Mouse (Mus musculus): ENCODE data around the gene Scd1.

Scd1 gene

GRCm38 (mm10) chr19:44407341-44408222 lies at the start of gene Scd1:
Gene Scd1 (minus strand): TSS chr19:44407879.
- peak; percentile 71 for DNase-seq

DNA sequence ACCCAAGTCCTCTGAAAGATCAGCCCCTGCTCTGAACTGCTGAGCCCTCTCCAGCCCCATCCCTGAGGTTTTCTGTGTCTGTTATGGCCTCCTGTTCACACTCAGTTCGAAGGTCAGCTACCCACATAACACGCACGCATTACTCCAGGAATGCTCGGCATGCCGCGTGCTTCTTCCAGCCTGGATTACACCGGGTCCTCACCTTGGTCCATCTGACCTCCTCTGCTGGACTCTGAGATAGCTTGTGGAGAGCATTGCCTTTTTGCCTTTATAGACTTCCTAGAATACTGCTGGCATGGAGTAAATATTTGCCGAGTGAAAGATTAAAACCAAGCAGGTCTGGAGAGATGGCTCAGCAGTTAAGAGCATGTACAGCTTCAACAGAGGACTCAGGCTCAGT lies 47.7 kb upstream of the Scd1 start:
- DNase-seq = no peak

DNA sequence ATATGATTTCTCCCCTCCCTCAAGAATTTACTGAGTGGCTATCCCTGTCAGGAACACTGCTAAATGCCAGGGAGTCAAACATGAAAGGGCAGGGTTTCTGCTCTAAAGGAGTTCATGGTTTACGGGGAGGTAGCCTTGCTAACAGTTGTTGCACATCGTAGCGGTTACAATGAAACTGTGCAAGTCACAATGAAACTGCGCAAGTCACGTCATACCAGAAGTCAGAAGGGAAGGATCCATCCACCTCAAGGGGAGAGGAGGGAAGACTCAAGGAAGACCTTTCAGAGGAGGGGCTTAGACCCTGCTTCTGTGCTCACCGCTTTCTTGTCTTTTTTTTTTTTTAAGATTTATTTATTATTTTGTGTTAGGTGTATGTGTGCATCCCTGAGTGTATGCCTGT lies 47.2 kb upstream of the Scd1 start:
- DNase-seq = no peak

DNA sequence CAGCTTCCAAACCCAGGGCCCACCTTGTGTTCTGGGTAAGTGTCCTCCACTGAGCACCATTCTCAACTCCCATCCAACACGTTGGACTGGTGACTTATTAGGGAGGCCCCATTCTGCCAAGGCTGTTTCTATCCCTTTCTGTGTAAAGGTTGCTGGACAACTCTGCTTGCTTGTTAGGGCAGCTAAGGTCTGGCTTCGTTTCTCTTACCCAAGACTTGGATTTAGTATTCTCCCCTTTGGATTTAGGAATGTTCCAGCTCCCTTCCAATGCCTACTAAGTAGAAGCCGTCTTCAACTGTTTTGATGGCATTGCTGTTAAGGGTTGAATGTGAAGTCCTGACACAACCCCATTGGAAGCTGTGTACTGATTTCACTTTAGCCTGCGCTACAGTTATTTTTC lies 40.2 kb upstream of the Scd1 start:
- DNase-seq = no peak

DNA sequence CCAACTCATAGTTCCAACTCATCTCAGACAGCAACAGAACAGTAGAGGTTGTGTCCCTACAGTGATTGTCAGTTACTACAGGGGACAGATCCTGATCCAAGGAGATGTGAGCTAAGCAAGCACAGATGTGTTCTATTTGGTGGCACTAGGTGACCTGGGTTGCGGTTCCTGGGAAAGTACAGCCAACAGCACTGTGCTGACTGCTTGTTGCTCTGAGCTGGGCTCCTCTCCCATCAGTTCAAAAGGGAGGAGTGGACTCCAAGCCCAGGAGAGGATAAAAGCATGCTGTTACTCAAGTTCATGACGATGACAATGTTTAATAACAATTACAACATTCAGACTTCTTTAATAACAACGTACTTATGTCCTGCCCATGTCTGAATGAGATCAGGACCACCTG lies 38.1 kb upstream of the Scd1 start:
- no peak for DNase-seq

- DNase-seq = no peak
These were observed 31.6 kb upstream of the Scd1 start for GRCm38 (mm10) chr19:44439302-44439701.

GRCm38 (mm10) chr19:44437975-44438374 lies 30.3 kb upstream of the Scd1 start:
- no peak for DNase-seq

- DNase-seq = no peak
These were observed 24.4 kb upstream of the Scd1 start for GRCm38 (mm10) chr19:44432084-44432483.

DNA sequence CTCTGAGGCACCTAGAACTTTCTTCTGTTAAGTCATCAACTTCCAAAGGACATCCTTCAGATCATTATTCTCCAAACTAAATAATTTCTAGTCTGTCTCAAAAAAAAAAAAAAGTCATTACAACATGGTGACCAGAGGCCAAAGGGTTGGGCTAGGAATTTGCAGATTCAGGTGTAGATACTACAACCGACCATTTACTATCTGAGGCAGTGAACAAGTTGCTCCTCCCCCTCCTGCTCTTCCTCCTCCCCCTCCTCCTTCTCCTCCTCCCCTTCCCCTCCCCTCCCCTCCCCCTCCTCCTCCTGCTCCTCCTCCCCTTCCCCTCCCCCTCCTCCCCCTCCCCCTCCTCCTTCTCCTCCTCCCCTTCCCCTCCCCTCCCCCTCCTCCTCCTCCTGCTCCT lies 20.0 kb upstream of the Scd1 start:
- DNase-seq = no peak

GRCm38 (mm10) chr19:44422051-44422631 lies 14.5 kb upstream of the Scd1 start:
- DNase-seq = no peak

DNA sequence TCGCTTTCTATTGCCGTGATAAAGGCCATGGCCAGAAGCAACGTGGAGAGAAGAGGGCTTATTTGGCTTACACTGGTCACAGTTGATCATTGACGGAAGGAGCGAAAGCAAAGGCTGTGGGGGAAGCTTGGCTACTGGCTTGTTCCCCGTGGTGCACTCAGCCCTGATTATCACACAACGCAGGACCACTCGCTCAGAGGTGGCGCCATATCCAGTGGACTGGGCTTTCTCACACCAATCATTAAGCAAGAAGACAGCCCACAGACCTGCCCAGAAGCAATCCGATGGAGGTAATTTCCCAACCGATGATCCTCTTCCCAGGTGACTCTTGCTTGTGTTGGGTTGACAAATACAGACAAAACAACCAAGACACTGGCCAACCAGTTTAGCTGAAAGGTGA lies 11.9 kb upstream of the Scd1 start:
- no peak for DNase-seq

GRCm38 (mm10) chr19:44418945-44419344 lies 11.3 kb upstream of the Scd1 start:
- peak; percentile 45 for DNase-seq

GRCm38 (mm10) chr19:44418544-44418943 lies 10.9 kb upstream of the Scd1 start:
- DNase-seq = no peak

DNA sequence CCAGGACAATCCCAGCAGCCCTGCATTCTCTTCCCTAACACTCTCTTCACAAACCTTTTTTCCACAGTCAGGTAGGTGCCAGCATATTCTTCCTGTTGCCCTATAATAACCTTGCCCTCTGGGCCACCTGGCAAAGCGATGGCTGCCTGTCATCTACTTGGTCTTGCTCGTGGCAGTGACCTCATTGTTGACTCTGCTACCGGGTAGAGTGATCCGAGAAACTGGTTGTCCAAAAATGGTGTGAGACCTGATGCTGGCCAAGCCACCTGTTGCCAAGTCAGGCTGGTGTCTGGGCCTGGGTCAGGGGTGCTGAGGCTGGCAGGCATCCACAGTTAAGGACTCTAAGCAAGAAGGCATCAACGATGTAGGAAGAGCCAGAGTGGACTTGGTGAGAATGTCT lies 10.4 kb upstream of the Scd1 start:
- DNase-seq = no peak

- no peak for DNase-seq
These were observed 9.8 kb upstream of the Scd1 start for GRCm38 (mm10) chr19:44417448-44417847.

DNA sequence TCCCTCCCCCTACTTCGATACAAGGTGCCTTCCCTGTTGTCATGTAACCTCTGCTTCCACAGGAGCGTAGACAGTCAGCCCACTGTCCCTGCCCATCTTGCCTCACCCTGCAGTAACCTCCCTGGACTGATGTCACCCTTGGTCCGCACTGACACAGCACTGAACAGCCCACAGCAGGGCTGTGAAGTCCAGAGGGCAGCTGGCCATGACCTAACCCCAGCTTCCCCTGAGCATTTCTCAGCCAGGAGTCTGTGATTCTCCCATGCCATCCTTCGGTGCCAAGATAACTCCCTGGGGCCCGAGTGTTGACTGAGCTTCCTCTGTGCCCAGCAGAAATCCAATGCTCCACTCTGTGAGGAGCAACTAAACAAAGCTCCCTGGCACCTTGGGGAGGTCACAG lies 8.6 kb upstream of the Scd1 start:
- DNase-seq = no peak

DNA sequence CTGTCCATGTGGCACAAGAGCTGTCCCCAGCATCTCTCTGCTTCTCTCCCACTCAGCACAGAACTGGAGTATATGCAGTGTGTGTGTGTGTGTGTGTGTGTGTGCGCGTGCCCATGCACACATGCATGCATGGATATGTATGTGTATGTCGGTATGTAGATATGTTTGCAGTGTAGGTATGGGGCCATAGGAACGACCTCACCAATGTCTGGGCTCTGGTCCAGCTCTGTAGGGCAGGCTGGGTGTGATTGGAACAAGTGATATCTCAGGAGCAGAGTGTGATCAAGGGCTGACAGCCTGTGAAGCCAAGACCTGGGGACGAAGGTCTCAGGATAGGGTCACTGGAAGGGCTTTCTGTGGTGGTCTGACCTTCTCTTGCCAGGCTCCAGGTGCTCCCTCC lies 7.8 kb upstream of the Scd1 start:
- DNase-seq = no peak

GRCm38 (mm10) chr19:44410269-44410992 lies 2.8 kb upstream of the Scd1 start:
- no peak for DNase-seq

GRCm38 (mm10) chr19:44408595-44408994 lies 916 bp upstream of the Scd1 start:
- DNase-seq = no peak

DNA sequence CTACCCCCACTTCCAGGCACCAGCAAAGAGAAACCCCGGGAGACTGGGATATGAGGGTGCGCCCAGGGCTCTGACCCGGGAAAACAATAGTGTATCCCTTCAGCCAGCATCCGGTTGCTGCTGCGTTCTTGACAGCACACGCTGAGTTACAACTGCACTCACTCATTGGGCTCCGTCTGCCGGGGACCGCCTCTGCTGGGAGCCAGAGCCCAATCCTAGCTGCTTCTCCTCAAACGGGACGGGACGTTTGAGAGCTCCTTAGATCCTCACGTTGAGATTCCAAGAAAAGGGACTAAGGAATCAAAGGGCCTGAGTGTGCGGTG lies 505 bp upstream of the Scd1 start:
- DNase-seq = peak; percentile 28

- DNase-seq = no peak
These were observed 4.1 kb downstream of the Scd1 start for GRCm38 (mm10) chr19:44403546-44403945.

- DNase-seq = no peak
These were observed 7.0 kb downstream of the Scd1 start for GRCm38 (mm10) chr19:44400484-44401197.

GRCm38 (mm10) chr19:44400076-44400475 lies 7.6 kb downstream of the Scd1 start:
- no peak for DNase-seq

Data from right cerebral cortex, postnatal 25 days (tissue).